Mouse (Mus musculus) kidney, adult 2 months (tissue): ENCODE measurements at regions not wholly inside any gene's neighbourhood (a gene's known extent, or its start where the extent isn't known, plus 50 kb on each side); places are given as distances from the start of the nearest gene placed in this dataset.

Experiments
- CTCF ChIP-seq: fragments of 200-500 bp; conservative IDR thresholded peaks from 2 replicates; pipeline ENCODE4 v1.5.1; 2011; ENCODE audit warnings: low read depth, mild to moderate bottlenecking, control low read depth, low read length, moderate library complexity, mixed read lengths; ENCODE audit not compliant: insufficient read depth, insufficient read length
- POLR2A ChIP-seq: fragments of 200-500 bp; IDR thresholded peaks from one replicate; pipeline ENCODE4 v1.6.1; 2011; ENCODE audit warnings: low read depth, low read length, control low read depth

- no peak for TF ChIP-seq CTCF
- no peak for TF ChIP-seq POLR2A
Observed at GRCm38 (mm10) chr5:25629731-25630130, 75.9 kb downstream of the Xrcc2 start.
